Mouse (Mus musculus) megakaryocyte, adult 5-6 weeks (primary cell): ENCODE measurements around the gene Sh3d19. TPM values are rescaled to one million over a fixed set of nuclear protein-coding genes. Genes with fewer than 3 reads are reported as not detected.

Source experiments
- ATAC-seq: 2 replicates; pipeline ENCODE4 v1.8.0; 2016; ENCODE audit warnings: mild to moderate bottlenecking, inconsistent platforms; ENCODE audit not compliant: poor library complexity, severe bottlenecking
- total RNA-seq, 2 experiments: library from RNA; stranded (forward) in 1 of 2; stranded (reverse) in 1 of 2; fragments of 153-499, 151-499 nt in 1 of 2; fragments of 221-1000, 200-1000 nt in 1 of 2; gene quantifications; 2 replicates each; pipeline versions ENCODE4 v1.2.3 to v1.2.4; 2015 to 2017

Sh3d19 gene
- total RNA-seq, 2 experiments from 2014 or later: 0.80 to 1.1 TPM

- ATAC-seq: no peak
Observed at GRCm38 (mm10) chr3:86025341-86026137, 54.6 kb downstream of the Sh3d19 start.

GRCm38 (mm10) chr3:86028658-86029375 lies 57.9 kb downstream of the Sh3d19 start:
- no peak for ATAC-seq

- no peak for ATAC-seq
Observed at GRCm38 (mm10) chr3:86030566-86030965, 59.7 kb downstream of the Sh3d19 start.

- ATAC-seq: no peak
Observed at GRCm38 (mm10) chr3:86033455-86034090, 62.7 kb downstream of the Sh3d19 start.

GRCm38 (mm10) chr3:86037926-86038484 lies 67.1 kb downstream of the Sh3d19 start:
- ATAC-seq: no peak

GRCm38 (mm10) chr3:86038648-86039047 lies 67.7 kb downstream of the Sh3d19 start:
- ATAC-seq: no peak

- ATAC-seq: no peak
Observed at GRCm38 (mm10) chr3:86040286-86041201, 69.6 kb downstream of the Sh3d19 start.

- ATAC-seq: no peak
Observed at GRCm38 (mm10) chr3:86047686-86048408, 76.9 kb downstream of the Sh3d19 start.

- ATAC-seq: no peak
Observed at GRCm38 (mm10) chr3:86049041-86049440, 78.1 kb downstream of the Sh3d19 start.

- ATAC-seq: no peak
Observed at GRCm38 (mm10) chr3:86056678-86057077, 85.8 kb downstream of the Sh3d19 start.

GRCm38 (mm10) chr3:86057436-86058095 lies 86.7 kb downstream of the Sh3d19 start:
- ATAC-seq: no peak

- no peak for ATAC-seq
Observed at GRCm38 (mm10) chr3:86069646-86070250, 98.8 kb downstream of the Sh3d19 start.

GRCm38 (mm10) chr3:86070799-86071198 lies 99.9 kb downstream of the Sh3d19 start:
- no peak for ATAC-seq

- no peak for ATAC-seq
Observed at GRCm38 (mm10) chr3:86072066-86072465, 101.2 kb downstream of the Sh3d19 start.

- ATAC-seq: no peak
Observed at GRCm38 (mm10) chr3:86072889-86073288, 102.0 kb downstream of the Sh3d19 start.

GRCm38 (mm10) chr3:86075593-86075992 lies 104.7 kb downstream of the Sh3d19 start:
- no peak for ATAC-seq

GRCm38 (mm10) chr3:86076511-86077283 lies 105.8 kb downstream of the Sh3d19 start:
- no peak for ATAC-seq

- ATAC-seq: no peak
Observed at GRCm38 (mm10) chr3:86083051-86083450, 112.1 kb downstream of the Sh3d19 start.
